Mouse (Mus musculus) cerebellum, adult 8-10 months (tissue): ENCODE data around the gene Bcl2l12.
A peak's percentile ranks its signal among the peaks of the same experiment; 100 is the strongest.

Source experiments
- DNase-seq: peaks from one replicate; pipeline ENCODE4 v3.0.0; 2022

The Bcl2l12 gene

DNA sequence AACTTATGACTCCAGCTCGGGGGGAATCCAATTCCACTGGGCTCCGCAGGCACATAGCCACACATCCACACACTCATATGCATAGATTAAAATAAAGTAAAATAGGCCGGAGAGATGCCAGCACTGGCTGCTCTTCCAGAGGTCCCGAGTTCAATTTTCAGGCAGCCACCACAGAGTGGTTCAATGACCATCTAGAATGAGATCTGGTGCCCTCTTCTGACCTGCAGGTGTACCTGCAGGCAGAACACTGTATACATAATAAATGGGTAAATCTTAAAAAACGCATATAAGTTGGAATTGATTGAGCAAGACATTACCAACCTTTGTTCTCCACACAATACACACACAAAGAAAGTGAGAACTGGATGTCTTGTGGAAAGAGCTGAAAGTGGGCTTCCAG, 42.9 kb downstream of the Bcl2l12 start:
- no peak for DNase-seq

DNA sequence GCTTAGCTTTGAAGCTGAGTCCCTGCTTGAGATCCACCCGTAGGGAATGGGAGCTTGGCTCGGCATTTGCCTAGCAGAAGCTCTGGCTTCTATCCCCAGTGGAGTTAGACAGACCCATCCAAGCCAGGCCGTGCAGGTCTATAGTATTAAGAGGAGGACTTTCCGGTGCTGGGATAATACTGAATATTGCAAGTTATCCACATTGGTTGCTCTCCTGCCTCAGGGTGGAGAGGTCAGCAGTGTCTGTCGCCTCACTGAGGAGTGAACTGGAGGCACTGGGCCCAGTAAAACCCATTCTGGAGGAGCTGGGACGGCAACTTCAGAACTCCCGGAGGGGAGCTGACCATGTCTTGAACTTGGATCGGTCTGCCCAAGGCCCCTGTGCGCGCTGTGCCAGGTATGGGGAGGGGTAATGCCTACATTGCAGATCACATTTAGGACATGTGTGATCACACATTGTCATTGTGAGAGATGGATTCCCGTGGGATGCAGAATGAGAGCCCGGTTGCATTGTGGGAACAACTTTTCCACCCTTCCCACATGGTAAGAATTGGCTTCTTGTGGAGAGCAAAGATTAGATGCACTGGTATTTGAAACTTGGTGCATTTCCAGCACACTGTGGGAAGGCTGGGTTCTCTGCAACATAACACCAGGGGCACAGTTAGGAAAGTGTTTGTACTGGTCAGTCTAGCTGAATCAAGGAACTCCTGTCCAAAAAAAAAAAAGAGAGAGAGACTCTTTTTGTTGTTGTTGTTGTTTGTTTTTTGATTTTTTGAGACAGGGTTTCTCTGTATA, 44.2 kb downstream of the Bcl2l12 start:
- no peak for DNase-seq

DNA sequence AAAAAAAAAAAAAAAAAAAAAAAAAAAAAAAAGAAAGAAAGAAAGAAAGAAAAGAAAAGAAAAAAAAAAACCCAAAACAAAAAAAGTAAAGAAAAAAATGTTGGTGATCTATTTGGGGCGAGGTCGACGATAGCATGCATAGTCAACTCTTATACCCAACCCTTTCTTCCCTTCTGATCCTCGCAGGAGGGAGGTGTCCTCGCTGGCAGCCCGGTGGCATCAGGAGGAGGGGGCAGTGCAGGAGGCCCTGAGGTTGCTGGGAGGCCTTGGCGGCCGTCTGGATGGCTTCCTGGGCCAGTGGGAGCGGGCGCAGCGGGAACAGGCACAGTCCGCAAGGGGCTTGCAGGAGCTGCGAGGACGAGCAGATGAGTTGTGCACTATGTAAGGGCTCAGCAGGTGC, 45.0 kb downstream of the Bcl2l12 start:
- no peak for DNase-seq

GRCm38 (mm10) chr7:44952611-44953306, 45.8 kb downstream of the Bcl2l12 start:
- peak; percentile 76 for DNase-seq

DNA sequence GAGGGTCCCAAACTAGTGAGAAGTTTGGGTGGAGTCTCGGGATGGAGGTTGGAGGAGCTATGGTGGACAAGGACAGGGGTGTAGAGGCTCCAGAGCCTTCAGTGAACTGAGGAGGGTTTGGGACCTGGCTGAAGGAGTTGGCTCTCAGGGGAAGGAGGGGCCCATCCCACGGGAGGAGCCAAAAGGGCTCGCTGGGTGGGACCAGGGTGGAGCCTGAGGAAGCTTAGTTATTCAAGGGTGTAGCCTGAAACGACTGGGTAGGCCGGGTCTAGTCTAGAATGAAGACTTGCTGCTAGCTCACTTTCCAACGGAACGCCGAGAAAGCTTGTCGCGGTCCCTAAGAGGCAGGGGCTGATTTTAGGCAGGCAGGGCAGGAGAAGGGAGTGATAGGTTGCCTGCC, 46.6 kb downstream of the Bcl2l12 start:
- DNase-seq, result no peak

DNA sequence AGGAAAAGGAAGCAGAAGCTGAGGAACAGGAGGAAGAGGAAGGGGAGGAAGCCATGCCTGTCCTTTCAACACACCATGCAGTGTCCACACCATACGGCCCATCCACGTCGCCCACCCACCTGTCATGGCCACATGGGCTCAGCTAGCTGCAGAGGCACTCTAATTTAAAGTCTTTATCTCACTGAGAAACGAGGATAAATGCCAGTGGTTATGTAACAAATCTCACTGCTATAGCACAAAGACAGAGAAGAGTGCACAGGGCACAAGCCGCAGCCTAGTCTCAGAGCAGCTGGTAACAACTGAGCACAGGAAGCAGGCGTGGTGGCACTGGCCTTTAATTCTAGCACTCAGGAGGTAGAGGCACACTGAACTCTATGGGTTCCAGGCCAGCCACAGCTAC, 48.6 kb downstream of the Bcl2l12 start:
- DNase-seq, result no peak

GRCm38 (mm10) chr7:44942904-44943303, 55.6 kb downstream of the Bcl2l12 start, which contains the start of gene Tsks:
Gene Tsks, plus strand, starts transcription at chr7:44943204.
- DNase-seq, result no peak
